Mouse (Mus musculus) midbrain, embryonic 10.5 days (tissue): Measurements from ENCODE around the gene Psmd6. TPM values are rescaled to one million over a fixed set of nuclear protein-coding genes. Genes with fewer than 3 reads are reported as not detected.

ENCODE experiments used
- polyA plus RNA-seq: library from polyadenylated mRNA; unstranded; fragments of >200 nt; fragmentation: Nextera tagmentation; extraction: Ambion mirVana; gene quantifications from 2 replicates; pipeline ENCODE4 v1.2.1, GENCODE M21; 2016

Gene Psmd6
- polyA plus RNA-seq, 1 experiment from 2014 or later = 307 TPM

Other genes starting within 250 kb of the Psmd6 start
- not detected in 2 replicates for gene Gm281, start 206.5 kb downstream of the Psmd6 start, polyA plus RNA-seq
- gene Atxn7, start 159.5 kb downstream of the Psmd6 start, polyA plus RNA-seq = 3.5 and 3.6 TPM in 2 replicates
- gene Thoc7, start 159.1 kb downstream of the Psmd6 start, polyA plus RNA-seq = 231 and 235 TPM in 2 replicates
- not detected in 2 replicates for gene Olfr720, start 65.9 kb upstream of the Psmd6 start, polyA plus RNA-seq
- gene Olfr31, start 201.8 kb upstream of the Psmd6 start, polyA plus RNA-seq = not detected in 2 replicates
- gene Il3ra, start 225.3 kb upstream of the Psmd6 start, polyA plus RNA-seq = 2.0 and 2.3 TPM in 2 replicates